In the genomic region with DNA sequence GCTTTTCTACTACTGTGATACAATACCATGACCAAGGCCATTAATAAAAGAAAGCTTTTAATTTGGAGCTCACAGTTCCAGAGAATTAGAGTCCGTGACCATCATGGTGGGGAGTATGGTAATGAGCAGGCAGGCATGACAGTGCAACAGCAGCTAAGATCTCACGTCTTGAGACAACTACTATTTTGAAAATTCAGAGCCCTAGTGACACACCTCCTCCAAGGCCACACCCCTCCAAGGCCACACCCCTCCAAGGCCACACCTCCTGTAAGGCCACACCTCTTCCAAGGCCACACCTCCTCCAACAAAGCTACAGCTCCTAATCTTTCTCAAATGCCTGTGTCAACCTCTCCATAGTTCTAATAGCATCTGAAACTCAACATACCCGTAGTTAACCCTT, we compare ENCODE assay signal across 9 mouse cellular contexts. TPM values are rescaled to one million over a fixed set of nuclear protein-coding genes. Genes with fewer than 3 reads are reported as not detected.
A peak's percentile ranks its signal among the peaks of the same experiment; 100 is the strongest.
DNase-seq lines count a peak whose midpoint lies in the region; ATAC-seq and TF ChIP-seq lines count a peak whose summit lies in the region.
"Had no signal": no experiment of that assay in that cellular context is flagged by ENCODE, and none has a peak within 500 bp of the region (broad histone marks: within the 10 kb centered on the region; RNA-seq: fewer than 3 reads in every experiment).

No protein-coding gene starts in this region.

- no peaks in the 10 kb centered on the region for H3K27me3 ChIP-seq in ES-Bruce4 (ENCODE audit: control insufficient read depth, insufficient read depth, low read length, poor library complexity, severe bottlenecking)
- H3K27me3 ChIP-seq in kidney, adult 2 months (replicated peaks; ENCODE audit: control insufficient read depth, insufficient read depth, low read length), result no peaks in the 10 kb centered on the region

- TF ChIP-seq EP300 in ES-Bruce4 (IDR thresholded peaks at IDR 0.05; ENCODE audit: insufficient read depth, low read depth, low read length), result no peak

- H3K4me1 ChIP-seq in ES-Bruce4 (ENCODE audit: control insufficient read depth, insufficient read depth, low read length), result no peaks in the 10 kb centered on the region
- H3K4me1 ChIP-seq in kidney, adult 2 months (ENCODE audit: control insufficient read depth, insufficient read depth, low read length), result no peaks in the 10 kb centered on the region

- TF ChIP-seq POLR2A in ES-Bruce4 (IDR thresholded peaks at IDR 0.05; ENCODE audit: insufficient read depth, low read length), result no peak
- TF ChIP-seq POLR2A in kidney, adult 2 months (IDR thresholded peaks at IDR 0.05; ENCODE audit: low read depth, low read length), result no peak

- ATAC-seq in inflammation-experienced regulatory T-cells, adult 6 months, result no peak

- peak; percentile 85 to 88 for DNase-seq in B cell, adult 2 months
- DNase-seq in c-Kit-positive CD71-positive TER-119-negative erythroid progenitor cells, embryonic 14.5 days (ENCODE audit: low read depth), result peak; percentile 74
- peak; percentile 75 for DNase-seq in kidney, adult 2 months
- DNase-seq in lung, postnatal 25 days (ENCODE audit: low spot score), result peak; percentile 44
- DNase-seq in thymus, postnatal 4 days, result peak; percentile 65

- no peak for TF ChIP-seq CTCF in ES-Bruce4 (IDR thresholded peaks at IDR 0.05; ENCODE audit: low read depth, low read length)
- TF ChIP-seq CTCF in kidney, adult 2 months (conservative IDR thresholded peaks at IDR 0.05; ENCODE audit: insufficient read depth, insufficient read length, low read depth, low read length), result no peak

- no peak overlapping the region for H3K27ac ChIP-seq in ES-Bruce4 (ENCODE audit: insufficient read depth, low read length)
- H3K27ac ChIP-seq in kidney, adult 2 months (ENCODE audit: insufficient read depth, low read depth, low read length), result no peak overlapping the region

- peak overlapping the region; percentile 66 for H3K4me3 ChIP-seq in ES-Bruce4 (ENCODE audit: low read depth, low read length)
- no peak overlapping the region for H3K4me3 ChIP-seq in kidney, adult 2 months (ENCODE audit: insufficient read depth, low read depth, low read length)
- H3K4me3 ChIP-seq: erythroblast, embryonic 14.5 days; megakaryocyte, embryonic 14.5 days had no signal

- H3K36me3 ChIP-seq in ES-Bruce4 (ENCODE audit: control insufficient read depth, insufficient read depth, low read length, poor library complexity, severe bottlenecking), result peaks cover 4% of the 10 kb centered on the region
- no peaks in the 10 kb centered on the region for H3K36me3 ChIP-seq in kidney, adult 2 months (ENCODE audit: control insufficient read depth, insufficient read depth, low read length)

- H3K9ac ChIP-seq in ES-Bruce4 (ENCODE audit: low read depth, poor library complexity, severe bottlenecking), result no peak overlapping the region

- no peaks in the 10 kb centered on the region for H3K9me3 ChIP-seq in ES-Bruce4 (replicated peaks; ENCODE audit: control insufficient read depth, insufficient read depth, low read length, poor library complexity, severe bottlenecking)

- 25% methylated on average over 3 of the region's 3 CpGs for WGBS in kidney, adult 2 months

RNA-seq across cellular contexts. Expression of a gene that starts 1.8 kb away (rescaled TPM):
- polyA plus RNA-seq in ES-Bruce4 (2011; ENCODE audit: insufficient read depth, insufficient read length, low read depth, missing spikeins), result 88.7 and 95.7 TPM in 2 replicates
- 56.9 and 57.4 TPM in 2 replicates for polyA plus RNA-seq in kidney, adult 2 months (2012; rRNA removed)
- polyA plus RNA-seq in inflammation-experienced regulatory T-cells, adult 6 months (2017; shearing (Covaris generic)), result 10 to 100 TPM; 64.1 to 81.9 (median 67.9) TPM
